Mouse (Mus musculus) adrenal gland, adult 18-20 months (tissue): ENCODE measurements around the gene Slco1a5. TPM values are rescaled to one million over a fixed set of nuclear protein-coding genes. Genes with fewer than 3 reads are reported as not detected.
"Not testable (repeated sequence)": the region's sequence is repeated elsewhere in the genome, so short reads cannot be mapped to it uniquely, and the experiment has no call there.

Experiments
- DNase-seq, 2 experiments: peaks; one replicate each; pipeline ENCODE4 v3.0.0; 2021 to 2022; ENCODE audit warnings: low spot score in 2 of 2
- total RNA-seq, 2 experiments: library from RNA; stranded (reverse); gene quantifications; 1 replicate in 1 of 2; 2 replicates in 1 of 2; pipeline ENCODE4 v1.2.3; 2021

Gene Slco1a5
- total RNA-seq, 2 experiments from 2014 or later: not detected

- no peak for DNase-seq
Observed at GRCm38 (mm10) chr6:142298098-142298497, 24.7 kb downstream of the Slco1a5 start, which contains the start of gene Iapp. TSS of gene Iapp (plus strand) at chr6:142298423.

GRCm38 (mm10) chr6:142289413-142290118, 33.2 kb downstream of the Slco1a5 start:
- no peak for DNase-seq

GRCm38 (mm10) chr6:142275721-142276442, 46.9 kb downstream of the Slco1a5 start:
- no peak for DNase-seq

- DNase-seq: not testable (repeated sequence)
Observed at GRCm38 (mm10) chr6:142250738-142251307, 72.0 kb downstream of the Slco1a5 start.

- no peak for DNase-seq
Observed at GRCm38 (mm10) chr6:142245065-142245464, 77.7 kb downstream of the Slco1a5 start.

- DNase-seq: no peak
Observed at GRCm38 (mm10) chr6:142239468-142239867, 83.3 kb downstream of the Slco1a5 start.

GRCm38 (mm10) chr6:142220138-142220537, 102.6 kb downstream of the Slco1a5 start:
- DNase-seq: no peak

- DNase-seq: no peak
Observed at GRCm38 (mm10) chr6:142211821-142212220, 111.0 kb downstream of the Slco1a5 start.

- DNase-seq: no peak
Observed at GRCm38 (mm10) chr6:142209749-142210148, 113.0 kb downstream of the Slco1a5 start.

- DNase-seq: no peak
Observed at GRCm38 (mm10) chr6:142208421-142208820, 114.4 kb downstream of the Slco1a5 start, which contains the start of gene Slco1a6. TSS of gene Slco1a6 (minus strand) at chr6:142208521.

- DNase-seq: no peak
Observed at GRCm38 (mm10) chr6:142200524-142200923, 122.3 kb downstream of the Slco1a5 start.

GRCm38 (mm10) chr6:142194245-142194644, 128.5 kb downstream of the Slco1a5 start:
- no peak for DNase-seq

- DNase-seq: no peak
Observed at GRCm38 (mm10) chr6:142191962-142192361, 130.8 kb downstream of the Slco1a5 start.

- no peak for DNase-seq
Observed at GRCm38 (mm10) chr6:142187426-142187825, 135.4 kb downstream of the Slco1a5 start.

- no peak for DNase-seq
Observed at GRCm38 (mm10) chr6:142185868-142186415, 136.8 kb downstream of the Slco1a5 start.

Other genes starting within 250 kb of the Slco1a5 start
- not detected for gene Slco1a6, start 114.5 kb downstream of the Slco1a5 start, total RNA-seq
- not detected for gene Iapp, start 24.6 kb downstream of the Slco1a5 start, total RNA-seq
- 10 to 100 TPM in 1 of 2 experiments, 1 to 10 TPM in 1; 9.5 to 12.7 TPM for gene Pyroxd1, start 22.7 kb upstream of the Slco1a5 start, total RNA-seq
- 10 to 100 TPM; 11.1 to 12.3 TPM for gene Recql, start 64.1 kb upstream of the Slco1a5 start, total RNA-seq
- gene Golt1b, start 64.2 kb upstream of the Slco1a5 start, total RNA-seq: 10 to 100 TPM; 35.5 to 38.9 TPM
- under 1 TPM; 0.19 to 0.33 TPM for gene Spx, start 90.5 kb upstream of the Slco1a5 start, total RNA-seq
- gene Gys2, start 150.1 kb upstream of the Slco1a5 start, total RNA-seq: 10 to 100 TPM; 11.9 to 25.7 TPM
- gene Ldhb, start 185.0 kb upstream of the Slco1a5 start, total RNA-seq: 100 to 1,000 TPM; 208 to 422 TPM
- 10 to 100 TPM in 1 of 2 experiments, 1 to 10 TPM in 1; 6.4 to 10.9 TPM for gene Kcnj8, start 248.6 kb upstream of the Slco1a5 start, total RNA-seq